Mouse (Mus musculus) spleen, adult 2 months (tissue): ENCODE data around the gene Arg2.

ENCODE experiments used
- CTCF ChIP-seq: fragments of 200-500 bp; IDR thresholded peaks from 2 replicates; pipeline ENCODE4 v1.5.1; 2011; ENCODE audit warnings: mild to moderate bottlenecking, inconsistent platforms; ENCODE audit not compliant: insufficient read depth, insufficient read length, insufficient replicate concordance; ENCODE audit errors: extremely low read depth
- POLR2A ChIP-seq: fragments of 200-500 bp; IDR thresholded peaks from 2 replicates; pipeline ENCODE4 v1.6.1; 2011; ENCODE audit warnings: low read depth, low read length, inconsistent platforms

DNA sequence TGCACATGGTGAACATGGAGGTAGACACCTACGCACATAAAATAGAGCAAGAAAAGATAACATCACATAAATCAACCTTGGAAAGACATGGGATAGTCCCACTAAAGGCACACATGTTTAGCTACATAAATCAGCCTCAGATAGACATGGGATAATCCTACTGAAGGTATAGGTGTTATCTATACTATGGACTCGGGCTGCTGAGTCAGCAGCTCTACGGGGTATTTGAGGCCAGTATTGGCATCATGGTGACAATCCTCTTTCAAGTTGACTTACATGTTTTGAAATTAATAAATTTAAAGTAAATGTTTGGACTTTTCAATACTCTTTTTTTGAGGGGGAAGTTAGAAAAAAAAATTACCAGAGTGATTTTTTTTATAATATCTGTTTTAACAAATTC is 32.3 kb downstream of the Arg2 start:
- TF ChIP-seq POLR2A = no peak
- TF ChIP-seq CTCF = no peak
